Mouse (Mus musculus) midbrain, postnatal 0 days (tissue): ENCODE results near the gene Sorl1. TPM values are rescaled to one million over a fixed set of nuclear protein-coding genes. Genes with fewer than 3 reads are reported as not detected.

Source experiments
- ATAC-seq: fragments of 200-750 bp; cut with Nextera tagmentation; 2 replicates; pipeline ENCODE4 v1.8.0; 2017; ENCODE audit warnings: moderate number of reproducible peaks, mild to moderate bottlenecking, moderate TSS enrichment, moderate library complexity; ENCODE audit not compliant: low FRiP score
- DNase-seq: peaks from one replicate; pipeline ENCODE4 v3.0.0-alpha.2; 2015; ENCODE audit warnings: low spot score
- H3K27ac ChIP-seq: fragments of 300-500 bp; sonication (generic); 2 replicates; pipeline ENCODE4 v1.5.1; 2014; ENCODE audit warnings: low read depth, mild to moderate bottlenecking, low read length, mixed read lengths
- H3K27me3 ChIP-seq: fragments of 300-500 bp; sonication (generic); 2 replicates; pipeline ENCODE4 v1.6.1; 2014; ENCODE audit warnings: low read length, control low read depth, mixed read lengths; ENCODE audit not compliant: insufficient read depth
- H3K36me3 ChIP-seq: fragments of 300-500 bp; sonication (generic); 2 replicates; pipeline ENCODE4 v1.6.1; 2014; ENCODE audit warnings: low read length, control low read depth, mixed read lengths; ENCODE audit not compliant: insufficient read depth
- H3K4me1 ChIP-seq: fragments of 300-500 bp; sonication (generic); 2 replicates; pipeline ENCODE4 v1.6.1; 2014; ENCODE audit warnings: mild to moderate bottlenecking, control low read depth, antibody characterized with exemption, low read length, mixed read lengths; ENCODE audit not compliant: insufficient read depth
- H3K4me2 ChIP-seq: fragments of 300-500 bp; sonication (generic); 2 replicates; pipeline ENCODE4 v1.6.1; 2014; ENCODE audit warnings: low read depth, mild to moderate bottlenecking, low read length, mixed read lengths; ENCODE audit not compliant: poor library complexity, severe bottlenecking
- H3K4me3 ChIP-seq: fragments of 300-500 bp; sonication (generic); 2 replicates; pipeline ENCODE4 v1.5.1; 2014; ENCODE audit warnings: low read depth, mild to moderate bottlenecking, low read length, moderate library complexity
- H3K9ac ChIP-seq: fragments of 300-500 bp; sonication (generic); replicated peaks from 2 replicates; pipeline ENCODE4 v1.6.1; 2014; ENCODE audit warnings: mild to moderate bottlenecking, low read length, moderate library complexity, mixed read lengths; ENCODE audit not compliant: poor library complexity, severe bottlenecking
- H3K9me3 ChIP-seq: fragments of 300-500 bp; sonication (generic); 2 replicates; pipeline ENCODE4 v1.6.1; 2016; ENCODE audit warnings: low read length, control low read depth
- CTCF ChIP-seq: IDR thresholded peaks from 2 replicates; pipeline ENCODE4 v1.5.1; 2016; ENCODE audit warnings: antibody characterized with exemption, mild to moderate bottlenecking
- WGBS: fragments of 180-500 bp; shearing (Covaris S2); extraction: QIAGEN DNeasy Blood & Tissue Kit; methylation state at CpG from one replicate; pipeline ENCODE4 v1.1.7; 2014; 5-methylcytosine and 5-hydroxymethylcytosine counted together
- polyA plus RNA-seq: library from polyadenylated mRNA; unstranded; fragments of >200 nt; fragmentation: Nextera tagmentation; extraction: Ambion mirVana; gene quantifications from 2 replicates; pipeline ENCODE4 v1.2.1, GENCODE M21; 2015
- total RNA-seq: library from RNA; depleted of rRNA; stranded (reverse); fragments of >200 nt; gene quantifications from 2 replicates; pipeline ENCODE4 v1.2.3, GENCODE M21; 2014

Sorl1 gene
- total and polyA plus RNA-seq, 2 experiments from 2014 or later, result 7.1 to 24.8 TPM

- 72% methylated on average over 12 of the region's 12 CpGs for WGBS
Measured at GRCm38 (mm10) chr9:42053591-42054190, 70.4 kb downstream of the Sorl1 start.

GRCm38 (mm10) chr9:42052713-42053356 lies 71.3 kb downstream of the Sorl1 start:
- Histone ChIP-seq H3K36me3 (0 out of 2 replicates have a peak, but pooled peaks cover 4% of the 10 kb centered on the region), H3K9ac (no peak overlapping the region), H3K4me1 (peaks cover under 1% of the 10 kb centered on the region; the same call in 1 of the 2 replicates), H3K4me3 (no peak overlapping the region), H3K27me3 (no peaks in the 10 kb centered on the region), H3K27ac (no peak overlapping the region), H3K9me3 (no peaks in the 10 kb centered on the region), H3K4me2 (no peak overlapping the region)
- no peak for TF ChIP-seq CTCF
- 73% methylated on average over 12 of the region's 12 CpGs for WGBS
- DNase-seq, result no peak
- ATAC-seq, result no peak

More at GRCm38 (mm10) chr9:42053591-42054190, 70.4 kb downstream of the Sorl1 start:
- H3K9ac ChIP-seq, result no peak overlapping the region
- no peak overlapping the region for H3K4me3 ChIP-seq
- ATAC-seq (0 out of 2 replicates have a peak, but pooled peaks have one; percentile 31), DNase-seq (no peak)
- H3K4me2 ChIP-seq, result no peak overlapping the region
- TF ChIP-seq CTCF, result no peak
- no peaks in the 10 kb centered on the region for H3K27me3 ChIP-seq
- H3K27ac ChIP-seq, result no peak overlapping the region
- H3K9me3 ChIP-seq, result no peaks in the 10 kb centered on the region
- 0 out of 2 replicates have a peak, but pooled peaks cover 4% of the 10 kb centered on the region for H3K36me3 ChIP-seq
- H3K4me1 ChIP-seq, result no peaks in the 10 kb centered on the region; the same call in 1 of the 2 replicates

- TF ChIP-seq CTCF, result no peak
- Histone ChIP-seq H3K4me1 (peaks cover 2% of the 10 kb centered on the region; the same call in 1 of the 2 replicates), H3K27ac (no peak overlapping the region), H3K4me2 (no peak overlapping the region), H3K4me3 (no peak overlapping the region), H3K27me3 (no peaks in the 10 kb centered on the region), H3K9ac (no peak overlapping the region), H3K9me3 (no peaks in the 10 kb centered on the region), H3K36me3 (peaks cover 7% of the 10 kb centered on the region; the same call in 1 of the 2 replicates)
- DNase-seq, result no peak
- no peak for ATAC-seq
- 16% methylated on average over 2 of the region's 2 CpGs for whole genome bisulfite sequencing
Measured at GRCm38 (mm10) chr9:42048542-42048941, 75.6 kb downstream of the Sorl1 start.

- Histone ChIP-seq H3K9me3 (no peaks in the 10 kb centered on the region), H3K4me1 (0 out of 2 replicates have a peak, but pooled peaks cover 2% of the 10 kb centered on the region), H3K36me3 (peaks cover 14% of the 10 kb centered on the region; the same call in 1 of the 2 replicates), H3K27me3 (no peaks in the 10 kb centered on the region), H3K9ac (no peak overlapping the region), H3K4me3 (no peak overlapping the region), H3K27ac (no peak overlapping the region), H3K4me2 (no peak overlapping the region)
- DNase-seq (no peak), ATAC-seq (no peak)
- no peak for TF ChIP-seq CTCF
- 46% methylated on average over 5 of the region's 5 CpGs for WGBS
Measured at GRCm38 (mm10) chr9:42047786-42048185, 76.3 kb downstream of the Sorl1 start.

GRCm38 (mm10) chr9:42046248-42046647 lies 77.8 kb downstream of the Sorl1 start:
- H3K4me2 ChIP-seq, result no peak overlapping the region
- 91% methylated on average over 11 of the region's 11 CpGs for WGBS
- ATAC-seq (no peak), DNase-seq (no peak)
- 0 out of 2 replicates have a peak, but pooled peaks cover 2% of the 10 kb centered on the region for H3K4me1 ChIP-seq
- H3K27me3 ChIP-seq, result no peaks in the 10 kb centered on the region
- no peak overlapping the region for H3K4me3 ChIP-seq
- H3K27ac ChIP-seq, result no peak overlapping the region
- H3K36me3 ChIP-seq, result peaks cover 16% of the 10 kb centered on the region; the same call in 1 of the 2 replicates
- no peaks in the 10 kb centered on the region for H3K9me3 ChIP-seq
- TF ChIP-seq CTCF, result no peak
- no peak overlapping the region for H3K9ac ChIP-seq

- H3K4me3 ChIP-seq, result no peak overlapping the region
- H3K27ac ChIP-seq, result no peak overlapping the region
- peaks cover 12% of the 10 kb centered on the region for H3K36me3 ChIP-seq
- ATAC-seq (no peak), DNase-seq (no peak)
- no peak for TF ChIP-seq CTCF
- H3K4me1 ChIP-seq, result 0 out of 2 replicates have a peak, but pooled peaks cover 2% of the 10 kb centered on the region
- no peak overlapping the region for H3K9ac ChIP-seq
- no peaks in the 10 kb centered on the region for H3K9me3 ChIP-seq
- no peak overlapping the region for H3K4me2 ChIP-seq
- H3K27me3 ChIP-seq, result no peaks in the 10 kb centered on the region
- WGBS, result 94% methylated on average over 8 of the region's 8 CpGs
Measured at GRCm38 (mm10) chr9:42044651-42045050, 79.4 kb downstream of the Sorl1 start.
